Mouse (Mus musculus): ENCODE data around the gene Cers6. TPM values are rescaled to one million over a fixed set of nuclear protein-coding genes. Genes with fewer than 3 reads are reported as not detected.

The Cers6 gene
- polyA plus RNA-seq, 1 experiment from 2014 or later, result 80.1 TPM

DNA sequence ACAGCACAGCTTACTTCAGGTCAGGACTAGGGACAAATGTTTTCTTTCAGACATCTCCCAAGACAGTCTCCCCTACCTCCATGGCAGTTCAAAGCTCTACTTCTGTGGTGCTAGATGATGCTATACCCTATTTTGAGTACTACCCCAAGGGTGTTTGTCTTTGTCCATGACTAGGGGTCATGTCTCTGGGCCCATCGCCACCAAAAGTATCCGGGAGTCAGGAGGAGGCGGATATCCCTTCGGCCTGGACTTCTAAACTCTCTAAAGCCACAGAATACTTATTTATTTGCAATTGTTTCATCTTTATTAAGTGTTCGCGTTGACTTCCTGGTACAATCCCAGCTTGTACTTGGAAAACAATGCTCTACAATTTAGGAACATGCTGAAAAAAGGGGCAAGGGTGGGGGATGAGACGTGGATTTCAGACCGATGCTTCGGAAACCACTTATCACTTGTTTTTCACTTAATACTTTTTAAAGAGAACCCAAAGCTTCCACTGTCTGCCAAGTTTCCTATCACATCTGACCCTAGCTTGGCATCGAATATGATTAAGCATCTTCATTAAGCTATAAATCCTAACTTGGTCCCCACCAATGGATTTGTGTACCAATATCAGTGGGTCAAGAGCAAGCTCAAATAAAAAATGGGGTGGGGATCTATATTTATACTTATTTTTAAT lies 276.3 kb downstream of the Cers6 start:
- H3K9me3 ChIP-seq (ENCODE audit: control insufficient read depth, low read length), result no peaks in the 10 kb centered on the region
- H3K27me3 ChIP-seq (ENCODE audit: control insufficient read depth, insufficient read depth, low read length), result no peaks in the 10 kb centered on the region
- H3K27ac ChIP-seq, result no peak overlapping the region
- H3K36me3 ChIP-seq (replicated peaks; ENCODE audit: control insufficient read depth, insufficient read depth), result no peaks in the 10 kb centered on the region
- no peak overlapping the region for H3K4me3 ChIP-seq (replicated peaks; ENCODE audit: low read length)
- WGBS, result 93% methylated on average over 10 of the region's 10 CpGs
- no peak for ATAC-seq (ENCODE audit: low FRiP score)
- no peak for DNase-seq (ENCODE audit: low spot score)
- no peak overlapping the region for H3K4me2 ChIP-seq (replicated peaks)
- no peaks in the 10 kb centered on the region for H3K4me1 ChIP-seq (replicated peaks; ENCODE audit: control insufficient read depth, insufficient read depth, low read length)
- no peak overlapping the region for H3K9ac ChIP-seq

DNA sequence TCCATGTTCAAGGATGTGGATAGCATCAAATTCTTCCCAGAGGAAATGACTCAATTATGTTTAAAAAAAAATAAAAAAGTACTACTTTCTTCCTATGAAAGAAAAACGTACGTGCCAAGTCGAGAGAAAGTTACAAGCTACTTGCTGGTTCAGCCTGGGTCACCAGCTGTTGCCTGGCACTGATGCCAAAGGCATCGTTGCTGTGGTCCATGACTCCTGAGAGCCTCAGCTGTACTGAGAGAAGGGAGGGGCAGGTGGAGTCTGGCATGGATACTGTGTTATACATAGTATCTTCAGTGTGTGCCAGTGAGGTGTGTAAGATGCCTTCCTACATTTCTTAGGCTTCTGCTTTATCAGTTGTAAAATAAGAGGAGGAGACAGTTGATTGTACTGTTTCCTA lies 277.5 kb downstream of the Cers6 start:
- H3K4me1 ChIP-seq (replicated peaks; ENCODE audit: control insufficient read depth, insufficient read depth, low read length), result no peaks in the 10 kb centered on the region
- no peak overlapping the region for H3K4me2 ChIP-seq (replicated peaks)
- H3K4me3 ChIP-seq (replicated peaks; ENCODE audit: low read length), result no peak overlapping the region
- H3K36me3 ChIP-seq (replicated peaks; ENCODE audit: control insufficient read depth, insufficient read depth), result no peaks in the 10 kb centered on the region
- WGBS, result 63% methylated on average over 4 of the region's 4 CpGs
- no peaks in the 10 kb centered on the region for H3K27me3 ChIP-seq (ENCODE audit: control insufficient read depth, insufficient read depth, low read length)
- DNase-seq (ENCODE audit: low spot score) (no peak), ATAC-seq (ENCODE audit: low FRiP score) (no peak)
- H3K27ac ChIP-seq, result no peak overlapping the region
- no peak overlapping the region for H3K9ac ChIP-seq
- H3K9me3 ChIP-seq (ENCODE audit: control insufficient read depth, low read length), result no peaks in the 10 kb centered on the region

DNA sequence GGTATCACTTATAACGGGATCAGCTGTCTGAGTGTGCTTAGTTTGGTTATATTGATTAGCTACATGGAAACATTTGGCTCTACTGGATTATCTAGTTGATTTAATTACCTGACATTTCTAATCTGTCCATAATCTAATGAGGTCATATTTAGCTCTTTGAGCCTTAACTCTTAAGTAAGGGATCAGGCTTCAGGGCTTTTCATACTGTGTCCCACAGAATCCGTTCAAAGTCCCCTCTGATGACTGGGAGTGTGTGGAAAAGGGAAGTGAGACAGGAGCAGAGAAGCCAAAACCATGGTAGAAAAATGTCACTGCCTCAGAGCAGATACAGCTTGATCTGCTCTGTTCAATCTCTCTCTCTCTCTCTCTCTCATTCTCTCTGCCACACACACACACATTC lies 279.0 kb downstream of the Cers6 start:
- DNase-seq (ENCODE audit: low spot score) (no peak), ATAC-seq (ENCODE audit: low FRiP score) (no peak)
- Histone ChIP-seq H3K36me3 (replicated peaks; ENCODE audit: control insufficient read depth, insufficient read depth) (no peaks in the 10 kb centered on the region), H3K27me3 (ENCODE audit: control insufficient read depth, insufficient read depth, low read length) (no peaks in the 10 kb centered on the region), H3K27ac (no peak overlapping the region), H3K4me3 (replicated peaks; ENCODE audit: low read length) (no peak overlapping the region), H3K9ac (no peak overlapping the region), H3K9me3 (ENCODE audit: control insufficient read depth, low read length) (no peaks in the 10 kb centered on the region), H3K4me1 (replicated peaks; ENCODE audit: control insufficient read depth, insufficient read depth, low read length) (no peaks in the 10 kb centered on the region), H3K4me2 (replicated peaks) (no peak overlapping the region)
- WGBS, result 77% methylated on average over 2 of the region's 2 CpGs

DNA sequence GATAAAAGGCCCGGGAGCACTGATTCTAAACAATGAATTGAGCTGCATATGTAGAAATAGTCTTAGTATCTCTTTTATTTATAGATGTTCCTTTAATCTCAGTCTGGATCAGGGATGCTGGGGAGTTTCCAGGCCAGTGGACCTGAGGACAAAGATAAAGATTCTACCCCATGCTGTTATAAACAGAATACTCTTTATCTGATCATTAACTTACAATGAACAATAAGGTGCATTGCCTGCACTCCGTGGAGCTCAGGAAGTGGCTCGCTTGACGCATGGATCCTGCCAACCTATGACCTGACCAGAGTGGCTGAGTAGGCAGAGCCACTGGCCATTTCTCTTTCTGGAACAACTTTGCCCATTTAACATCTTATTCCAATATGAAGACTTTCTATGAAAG lies 279.6 kb downstream of the Cers6 start:
- Histone ChIP-seq H3K4me3 (replicated peaks; ENCODE audit: low read length) (no peak overlapping the region), H3K27me3 (ENCODE audit: control insufficient read depth, insufficient read depth, low read length) (no peaks in the 10 kb centered on the region), H3K4me1 (replicated peaks; ENCODE audit: control insufficient read depth, insufficient read depth, low read length) (no peaks in the 10 kb centered on the region), H3K27ac (no peak overlapping the region), H3K9ac (no peak overlapping the region), H3K9me3 (ENCODE audit: control insufficient read depth, low read length) (no peaks in the 10 kb centered on the region), H3K4me2 (replicated peaks) (no peak overlapping the region), H3K36me3 (replicated peaks; ENCODE audit: control insufficient read depth, insufficient read depth) (no peaks in the 10 kb centered on the region)
- ATAC-seq (ENCODE audit: low FRiP score) (no peak), DNase-seq (ENCODE audit: low spot score) (no peak)
- WGBS, result 61% methylated on average over 4 of the region's 4 CpGs

DNA sequence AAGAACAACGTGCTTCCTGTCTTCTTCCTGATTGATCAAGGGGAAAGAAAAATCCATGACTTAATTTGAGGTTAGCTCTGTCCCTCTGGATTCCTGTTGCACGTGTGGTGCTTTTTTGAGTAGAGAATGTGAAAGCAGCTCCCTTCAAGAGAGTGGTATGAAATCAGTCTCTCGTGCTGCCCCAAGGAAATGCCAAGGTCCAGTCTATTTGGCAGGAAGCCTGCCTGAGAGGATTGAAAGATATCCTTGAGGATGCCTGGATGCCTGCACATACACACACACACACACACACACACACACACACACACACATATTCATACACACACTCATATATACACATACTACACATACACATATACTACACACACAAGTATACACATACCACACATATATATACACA lies 287.4 kb downstream of the Cers6 start:
- no peak for ATAC-seq (ENCODE audit: low FRiP score)
- 79% methylated on average over 3 of the region's 3 CpGs for WGBS
- no peaks in the 10 kb centered on the region for H3K4me1 ChIP-seq (replicated peaks; ENCODE audit: control insufficient read depth, insufficient read depth, low read length)
- no peaks in the 10 kb centered on the region for H3K27me3 ChIP-seq (ENCODE audit: control insufficient read depth, insufficient read depth, low read length)
- no peaks in the 10 kb centered on the region for H3K36me3 ChIP-seq (replicated peaks; ENCODE audit: control insufficient read depth, insufficient read depth)
- no peak overlapping the region for H3K27ac ChIP-seq
- H3K4me2 ChIP-seq (replicated peaks), result no peak overlapping the region
- no peak overlapping the region for H3K9ac ChIP-seq
- no peak overlapping the region for H3K4me3 ChIP-seq (replicated peaks; ENCODE audit: low read length)
- no peaks in the 10 kb centered on the region for H3K9me3 ChIP-seq (ENCODE audit: control insufficient read depth, low read length)
- DNase-seq (ENCODE audit: low spot score), result no peak

DNA sequence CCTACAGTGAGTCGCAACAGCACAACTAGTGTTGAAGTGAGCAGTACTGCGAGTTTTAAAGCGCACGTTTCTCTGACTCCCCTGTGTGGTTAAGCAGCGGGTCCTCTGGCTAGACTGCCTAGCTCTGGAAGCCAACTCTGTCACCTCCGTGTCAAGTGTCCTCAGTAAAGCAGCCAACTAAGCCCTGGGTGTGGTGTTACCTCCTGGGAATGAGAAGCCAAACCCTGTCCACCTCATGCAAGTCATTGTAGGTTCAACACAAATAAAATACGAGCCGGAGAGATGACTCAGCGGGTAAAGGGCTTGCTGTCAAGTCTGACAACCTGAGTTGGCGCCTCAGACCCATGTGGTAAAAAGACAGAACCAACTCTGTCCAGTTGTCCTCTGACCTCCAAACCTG lies 287.9 kb downstream of the Cers6 start:
- no peaks in the 10 kb centered on the region for H3K27me3 ChIP-seq (ENCODE audit: control insufficient read depth, insufficient read depth, low read length)
- 92% methylated on average over 10 of the region's 10 CpGs for WGBS
- H3K4me1 ChIP-seq (replicated peaks; ENCODE audit: control insufficient read depth, insufficient read depth, low read length), result no peaks in the 10 kb centered on the region
- no peak overlapping the region for H3K27ac ChIP-seq
- no peak for ATAC-seq (ENCODE audit: low FRiP score)
- H3K9me3 ChIP-seq (ENCODE audit: control insufficient read depth, low read length), result no peaks in the 10 kb centered on the region
- H3K4me2 ChIP-seq (replicated peaks), result no peak overlapping the region
- no peaks in the 10 kb centered on the region for H3K36me3 ChIP-seq (replicated peaks; ENCODE audit: control insufficient read depth, insufficient read depth)
- no peak for DNase-seq (ENCODE audit: low spot score)
- H3K9ac ChIP-seq, result no peak overlapping the region
- H3K4me3 ChIP-seq (replicated peaks; ENCODE audit: low read length), result no peak overlapping the region

DNA sequence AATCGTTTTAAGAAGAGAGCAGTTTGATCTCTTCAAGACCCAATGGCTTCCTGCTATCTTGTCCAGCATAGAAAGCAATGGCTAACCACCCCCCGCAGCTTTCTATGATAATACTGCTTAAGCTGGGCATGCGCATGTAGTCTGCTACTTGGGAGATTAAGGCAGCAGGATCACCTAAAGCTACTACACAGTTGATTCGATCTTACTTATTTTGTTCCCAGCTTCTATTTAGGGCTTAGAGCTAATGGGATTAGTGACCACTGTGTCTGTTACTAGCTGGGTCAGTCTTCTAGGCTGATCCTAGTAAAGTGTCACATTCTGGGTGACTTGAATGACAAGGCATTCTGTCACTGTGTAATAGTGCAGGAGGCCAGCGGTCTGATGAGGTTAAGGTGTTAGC lies 289.6 kb downstream of the Cers6 start:
- no peaks in the 10 kb centered on the region for H3K36me3 ChIP-seq (replicated peaks; ENCODE audit: control insufficient read depth, insufficient read depth)
- ATAC-seq (ENCODE audit: low FRiP score) (no peak), DNase-seq (ENCODE audit: low spot score) (no peak)
- no peak overlapping the region for H3K4me2 ChIP-seq (replicated peaks)
- no peak overlapping the region for H3K9ac ChIP-seq
- no peaks in the 10 kb centered on the region for H3K4me1 ChIP-seq (replicated peaks; ENCODE audit: control insufficient read depth, insufficient read depth, low read length)
- H3K27ac ChIP-seq, result no peak overlapping the region
- 63% methylated on average over 5 of the region's 5 CpGs for WGBS
- no peaks in the 10 kb centered on the region for H3K27me3 ChIP-seq (ENCODE audit: control insufficient read depth, insufficient read depth, low read length)
- H3K9me3 ChIP-seq (ENCODE audit: control insufficient read depth, low read length), result no peaks in the 10 kb centered on the region
- H3K4me3 ChIP-seq (replicated peaks; ENCODE audit: low read length), result no peak overlapping the region

DNA sequence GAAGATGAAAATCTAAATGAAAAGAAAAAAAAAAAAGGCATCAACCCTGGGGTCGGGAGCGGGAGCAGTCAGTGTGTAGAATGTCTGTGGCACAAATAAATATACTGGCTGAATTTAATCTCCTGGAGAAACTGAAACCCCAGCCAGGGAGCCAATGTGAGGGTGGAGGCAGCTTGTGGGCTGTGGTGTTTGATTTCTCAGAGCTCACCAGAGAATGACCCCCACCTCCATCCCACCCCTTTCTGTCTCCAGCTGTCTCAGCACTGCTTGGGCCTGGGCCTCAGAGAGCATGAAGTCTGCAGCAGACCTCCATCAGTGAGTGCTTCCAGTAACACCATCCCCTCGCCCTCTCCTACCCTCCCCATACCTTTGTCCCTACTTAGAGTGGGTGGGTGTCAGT lies 294.6 kb downstream of the Cers6 start:
- no peak for ATAC-seq (ENCODE audit: low FRiP score)
- Histone ChIP-seq H3K9me3 (ENCODE audit: control insufficient read depth, low read length) (no peaks in the 10 kb centered on the region), H3K27me3 (ENCODE audit: control insufficient read depth, insufficient read depth, low read length) (no peaks in the 10 kb centered on the region), H3K4me1 (replicated peaks; ENCODE audit: control insufficient read depth, insufficient read depth, low read length) (no peaks in the 10 kb centered on the region), H3K36me3 (replicated peaks; ENCODE audit: control insufficient read depth, insufficient read depth) (no peaks in the 10 kb centered on the region), H3K9ac (no peak overlapping the region), H3K4me2 (replicated peaks) (no peak overlapping the region), H3K4me3 (replicated peaks; ENCODE audit: low read length) (no peak overlapping the region), H3K27ac (no peak overlapping the region)
- no peak for DNase-seq (ENCODE audit: low spot score)
- WGBS, result 65% methylated on average over 3 of the region's 3 CpGs

DNA sequence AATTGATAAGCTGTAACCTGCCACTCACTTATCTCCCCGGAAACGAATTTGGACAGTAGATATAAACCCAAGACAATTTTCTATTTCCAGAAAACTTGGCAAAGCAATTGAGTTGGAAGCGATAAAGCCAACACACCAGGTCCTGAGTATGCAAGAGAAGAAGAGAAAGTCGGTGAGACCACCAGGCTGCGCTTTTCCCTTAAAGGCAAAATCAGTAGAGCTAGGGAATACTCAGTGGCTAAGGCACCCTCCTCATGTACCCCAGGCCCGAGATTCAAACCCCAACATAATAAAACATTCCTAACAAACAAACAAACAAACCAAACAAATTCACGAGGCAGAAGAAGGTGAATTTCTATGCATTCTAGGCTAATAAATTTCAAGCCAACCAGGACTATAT lies 295.0 kb downstream of the Cers6 start:
- no peak overlapping the region for H3K9ac ChIP-seq
- H3K4me3 ChIP-seq (replicated peaks; ENCODE audit: low read length), result no peak overlapping the region
- 77% methylated on average over 7 of the region's 7 CpGs for WGBS
- DNase-seq (ENCODE audit: low spot score) (no peak), ATAC-seq (ENCODE audit: low FRiP score) (no peak)
- no peaks in the 10 kb centered on the region for H3K4me1 ChIP-seq (replicated peaks; ENCODE audit: control insufficient read depth, insufficient read depth, low read length)
- H3K4me2 ChIP-seq (replicated peaks), result no peak overlapping the region
- H3K9me3 ChIP-seq (ENCODE audit: control insufficient read depth, low read length), result no peaks in the 10 kb centered on the region
- no peaks in the 10 kb centered on the region for H3K36me3 ChIP-seq (replicated peaks; ENCODE audit: control insufficient read depth, insufficient read depth)
- H3K27me3 ChIP-seq (ENCODE audit: control insufficient read depth, insufficient read depth, low read length), result no peaks in the 10 kb centered on the region
- no peak overlapping the region for H3K27ac ChIP-seq

DNA sequence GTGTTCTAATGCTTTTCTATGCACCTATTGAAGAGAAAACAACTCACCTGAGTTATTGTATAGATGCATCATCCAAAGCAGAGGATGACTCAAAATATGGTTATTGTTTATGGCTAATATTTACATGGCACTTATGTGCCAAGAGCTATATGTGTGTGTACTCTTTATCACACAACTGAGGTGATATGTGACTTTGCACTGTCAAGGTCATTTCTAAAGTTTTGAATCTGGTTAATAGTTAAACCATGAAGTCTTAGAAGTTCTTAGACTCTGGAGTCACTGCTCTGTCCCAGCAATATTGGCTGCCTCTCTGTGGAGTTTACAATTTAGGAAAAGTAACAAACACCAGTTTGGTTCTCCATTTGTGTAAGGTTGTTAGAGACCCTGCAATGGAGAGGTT lies 297.7 kb downstream of the Cers6 start:
- Histone ChIP-seq H3K27me3 (ENCODE audit: control insufficient read depth, insufficient read depth, low read length) (no peaks in the 10 kb centered on the region), H3K36me3 (replicated peaks; ENCODE audit: control insufficient read depth, insufficient read depth) (no peaks in the 10 kb centered on the region), H3K9ac (no peak overlapping the region), H3K4me3 (replicated peaks; ENCODE audit: low read length) (no peak overlapping the region), H3K9me3 (ENCODE audit: control insufficient read depth, low read length) (no peaks in the 10 kb centered on the region), H3K4me1 (replicated peaks; ENCODE audit: control insufficient read depth, insufficient read depth, low read length) (0 out of 2 replicates have a peak, but pooled peaks cover 8% of the 10 kb centered on the region), H3K4me2 (replicated peaks) (no peak overlapping the region), H3K27ac (no peak overlapping the region)
- ATAC-seq (ENCODE audit: low FRiP score) (no peak), DNase-seq (ENCODE audit: low spot score) (no peak)

Measured in hindbrain, embryonic 14.5 days (tissue).